Mouse (Mus musculus) heart, embryonic 13.5 days (tissue): Measurements from ENCODE around the gene Stat2. TPM values are rescaled to one million over a fixed set of nuclear protein-coding genes. Genes with fewer than 3 reads are reported as not detected.
A peak's percentile ranks its signal among the peaks of the same experiment; 100 is the strongest.

Source experiments
- ATAC-seq: fragments of 200-750 bp; cut with Nextera tagmentation; 2 replicates; pipeline ENCODE4 v1.8.0; 2017; ENCODE audit warnings: moderate TSS enrichment; ENCODE audit not compliant: insufficient number of reproducible peaks, low FRiP score, low TSS enrichment; ENCODE audit errors: extremely low read depth
- H3K27ac ChIP-seq: fragments of 300-500 bp; sonication (generic); replicated peaks from 2 replicates; pipeline ENCODE4 v1.5.1; 2015; ENCODE audit warnings: moderate library complexity, mild to moderate bottlenecking, inconsistent platforms
- H3K27me3 ChIP-seq: fragments of 300-500 bp; sonication (generic); replicated peaks from 2 replicates; pipeline ENCODE4 v1.6.1; 2015; ENCODE audit warnings: mild to moderate bottlenecking, inconsistent platforms
- H3K36me3 ChIP-seq: fragments of 300-500 bp; sonication (generic); 2 replicates; pipeline ENCODE4 v1.6.1; 2015; ENCODE audit warnings: mild to moderate bottlenecking, inconsistent platforms
- H3K4me1 ChIP-seq: fragments of 300-500 bp; sonication (generic); 2 replicates; pipeline ENCODE4 v1.6.1; 2015; ENCODE audit warnings: inconsistent platforms
- H3K4me2 ChIP-seq: fragments of 300-500 bp; sonication (generic); 2 replicates; pipeline ENCODE4 v1.6.1; 2015; ENCODE audit warnings: inconsistent platforms, mild to moderate bottlenecking, moderate library complexity
- H3K4me3 ChIP-seq: fragments of 300-500 bp; sonication (generic); 2 replicates; pipeline ENCODE4 v1.5.1; 2015; ENCODE audit warnings: moderate library complexity, mild to moderate bottlenecking, inconsistent platforms
- H3K9ac ChIP-seq: fragments of 300-500 bp; sonication (generic); 2 replicates; pipeline ENCODE4 v1.6.1; 2015; ENCODE audit warnings: inconsistent platforms, mild to moderate bottlenecking, moderate library complexity
- H3K9me3 ChIP-seq: fragments of 300-500 bp; sonication (generic); 2 replicates; pipeline ENCODE4 v1.6.1; 2016; ENCODE audit warnings: inconsistent platforms
- WGBS: fragments of 180-500 bp; shearing (Covaris S2); methylation state at CpG from one replicate; pipeline ENCODE4 v1.1.7; 2015; ENCODE audit warnings: mixed read lengths; 5-methylcytosine and 5-hydroxymethylcytosine counted together
- polyA plus RNA-seq: library from polyadenylated mRNA; unstranded; fragments of >200 nt; fragmentation: Nextera tagmentation; extraction: Ambion mirVana; gene quantifications from 2 replicates; pipeline ENCODE4 v1.2.1, GENCODE M21; 2015

Gene Stat2
- polyA plus RNA-seq, 1 experiment from 2014 or later, result 9.8 TPM

GRCm38 (mm10) chr10:128302785-128303125 is 32.4 kb downstream of the Stat2 start:
- H3K4me3 ChIP-seq, result peak overlapping the region; percentile 68
- peaks cover 27% of the 10 kb centered on the region for H3K36me3 ChIP-seq
- H3K4me1 ChIP-seq, result peaks cover 26% of the 10 kb centered on the region
- H3K27ac ChIP-seq, result peak overlapping the region; percentile 97
- peak overlapping the region; percentile 85 for H3K4me2 ChIP-seq
- WGBS, result under 1% methylated on average over 9 of the region's 9 CpGs
- H3K9ac ChIP-seq, result peak overlapping the region; percentile 90
- peak; percentile 19 for ATAC-seq
- H3K27me3 ChIP-seq, result no peaks in the 10 kb centered on the region
- no peaks in the 10 kb centered on the region for H3K9me3 ChIP-seq

- peaks cover 21% of the 10 kb centered on the region for H3K4me1 ChIP-seq
- H3K9me3 ChIP-seq, result no peaks in the 10 kb centered on the region
- WGBS, result 1% methylated on average over 37 of the region's 37 CpGs
- H3K4me2 ChIP-seq, result peak within 1 kb of the TSS; percentile 85
- H3K36me3 ChIP-seq, result peaks cover 33% of the 10 kb centered on the region
- H3K4me3 ChIP-seq, result peak within 1 kb of the TSS; percentile 68
- H3K27me3 ChIP-seq, result no peaks in the 10 kb centered on the region
- peak within 1 kb of the TSS; percentile 97 for H3K27ac ChIP-seq
- ATAC-seq, result peak; percentile 97
- H3K9ac ChIP-seq, result peak within 1 kb of the TSS; percentile 90
These were observed 33.0 kb downstream of the Stat2 start, which contains the start of gene Pan2 for GRCm38 (mm10) chr10:128303126-128304021. Gene Pan2, plus strand, starts transcription at chr10:128303335.

GRCm38 (mm10) chr10:128309654-128310053 is 39.3 kb downstream of the Stat2 start:
- no peaks in the 10 kb centered on the region for H3K9me3 ChIP-seq
- peaks cover 84% of the 10 kb centered on the region for H3K36me3 ChIP-seq
- peak overlapping the region; percentile 62 for H3K4me2 ChIP-seq
- no peaks in the 10 kb centered on the region for H3K27me3 ChIP-seq
- H3K9ac ChIP-seq, result peak overlapping the region; percentile 41
- WGBS, result 83% methylated on average over 7 of the region's 7 CpGs
- peak overlapping the region; percentile 87 for H3K27ac ChIP-seq
- peaks cover 23% of the 10 kb centered on the region for H3K4me1 ChIP-seq
- no peak overlapping the region for H3K4me3 ChIP-seq
- ATAC-seq, result no peak

- H3K4me2 ChIP-seq, result peak overlapping the region; percentile 62
- peak overlapping the region; percentile 27 for H3K4me3 ChIP-seq
- H3K27ac ChIP-seq, result peak overlapping the region; percentile 87
- H3K27me3 ChIP-seq, result no peaks in the 10 kb centered on the region
- peaks cover 84% of the 10 kb centered on the region for H3K36me3 ChIP-seq
- H3K9me3 ChIP-seq, result no peaks in the 10 kb centered on the region
- peak overlapping the region; percentile 41 for H3K9ac ChIP-seq
- WGBS, result 21% methylated on average over 11 of the region's 11 CpGs
- H3K4me1 ChIP-seq, result peaks cover 21% of the 10 kb centered on the region
- peak; percentile 55; the same call in 1 of the 2 replicates for ATAC-seq
These were observed 39.8 kb downstream of the Stat2 start for GRCm38 (mm10) chr10:128310177-128310576.

GRCm38 (mm10) chr10:128310902-128311301 is 40.5 kb downstream of the Stat2 start:
- Histone ChIP-seq H3K9ac (peak overlapping the region; percentile 41), H3K27ac (peak overlapping the region; percentile 87), H3K9me3 (no peaks in the 10 kb centered on the region), H3K4me3 (peak overlapping the region; percentile 27), H3K4me1 (peaks cover 21% of the 10 kb centered on the region), H3K27me3 (no peaks in the 10 kb centered on the region), H3K4me2 (peak overlapping the region; percentile 62), H3K36me3 (peaks cover 85% of the 10 kb centered on the region)
- WGBS, result 29% methylated on average over 4 of the region's 4 CpGs
- no peak; the same call in 1 of the 2 replicates for ATAC-seq

- WGBS, result 86% methylated on average over 8 of the region's 8 CpGs
- Histone ChIP-seq H3K9ac (no peak overlapping the region), H3K36me3 (peaks cover 94% of the 10 kb centered on the region), H3K27ac (no peak overlapping the region), H3K4me2 (no peak overlapping the region), H3K27me3 (no peaks in the 10 kb centered on the region), H3K4me3 (no peak overlapping the region), H3K9me3 (no peaks in the 10 kb centered on the region), H3K4me1 (peaks cover 15% of the 10 kb centered on the region)
- no peak for ATAC-seq
These were observed 45.2 kb downstream of the Stat2 start for GRCm38 (mm10) chr10:128315578-128315977.

GRCm38 (mm10) chr10:128321641-128322040 is 51.3 kb downstream of the Stat2 start:
- 49% methylated on average over 12 of the region's 12 CpGs for WGBS
- peak overlapping the region; percentile 72 for H3K4me3 ChIP-seq

GRCm38 (mm10) chr10:128322141-128323108 is 52.1 kb downstream of the Stat2 start, which contains the start of gene Cnpy2:
Gene Cnpy2, plus strand, starts transcription at chr10:128322459.
- under 1% methylated on average over 40 of the region's 40 CpGs for WGBS

More at GRCm38 (mm10) chr10:128321641-128322040, 51.3 kb downstream of the Stat2 start:
- H3K4me1 ChIP-seq, result peaks cover 30% of the 10 kb centered on the region
- peak overlapping the region; percentile 33 for H3K27ac ChIP-seq
- ATAC-seq, result no peak
- peaks cover 69% of the 10 kb centered on the region for H3K36me3 ChIP-seq
- peak overlapping the region; percentile 91 for H3K4me2 ChIP-seq
- peak overlapping the region; percentile 96 for H3K9ac ChIP-seq
- H3K9me3 ChIP-seq, result no peaks in the 10 kb centered on the region
- H3K27me3 ChIP-seq, result no peaks in the 10 kb centered on the region

GRCm38 (mm10) chr10:128323516-128323915 is 53.2 kb downstream of the Stat2 start:
- no peak for ATAC-seq
- no peaks in the 10 kb centered on the region for H3K27me3 ChIP-seq
- H3K9ac ChIP-seq, result peak overlapping the region; percentile 96
- peaks cover 69% of the 10 kb centered on the region for H3K36me3 ChIP-seq
- peak overlapping the region; percentile 86 for H3K27ac ChIP-seq
- peak overlapping the region; percentile 91 for H3K4me2 ChIP-seq
- no peaks in the 10 kb centered on the region for H3K9me3 ChIP-seq
- 72% methylated on average over 8 of the region's 8 CpGs for WGBS
- peak overlapping the region; percentile 72 for H3K4me3 ChIP-seq
- H3K4me1 ChIP-seq, result peaks cover 30% of the 10 kb centered on the region

More at GRCm38 (mm10) chr10:128322141-128323108, 52.1 kb downstream of the Stat2 start, which contains the start of gene Cnpy2:
- Histone ChIP-seq H3K9ac (peak within 1 kb of the TSS; percentile 96), H3K27ac (peak within 1 kb of the TSS; percentile 86), H3K9me3 (no peaks in the 10 kb centered on the region), H3K27me3 (no peaks in the 10 kb centered on the region), H3K4me2 (peak within 1 kb of the TSS; percentile 91), H3K36me3 (peaks cover 69% of the 10 kb centered on the region), H3K4me1 (peaks cover 30% of the 10 kb centered on the region), H3K4me3 (peak within 1 kb of the TSS; percentile 72)
- peak; percentile 78 for ATAC-seq

- H3K4me3 ChIP-seq, result no peak overlapping the region
- H3K27me3 ChIP-seq, result no peaks in the 10 kb centered on the region
- H3K4me2 ChIP-seq, result no peak overlapping the region
- peaks cover 52% of the 10 kb centered on the region for H3K36me3 ChIP-seq
- H3K9ac ChIP-seq, result no peak overlapping the region
- no peak for ATAC-seq
- WGBS, result 93% methylated on average over 8 of the region's 8 CpGs
- H3K4me1 ChIP-seq, result peaks cover 15% of the 10 kb centered on the region
- no peak overlapping the region for H3K27ac ChIP-seq
- H3K9me3 ChIP-seq, result no peaks in the 10 kb centered on the region
These were observed 56.5 kb downstream of the Stat2 start for GRCm38 (mm10) chr10:128326825-128327224.

- Histone ChIP-seq H3K4me1 (peaks cover 15% of the 10 kb centered on the region), H3K4me2 (no peak overlapping the region), H3K9ac (no peak overlapping the region), H3K27ac (no peak overlapping the region), H3K27me3 (no peaks in the 10 kb centered on the region), H3K4me3 (no peak overlapping the region), H3K9me3 (no peaks in the 10 kb centered on the region), H3K36me3 (peaks cover 52% of the 10 kb centered on the region)
- 88% methylated on average over 10 of the region's 10 CpGs for WGBS
- ATAC-seq, result no peak
These were observed 57.3 kb downstream of the Stat2 start for GRCm38 (mm10) chr10:128327610-128328009.
